Mouse (Mus musculus) CH12.LX (cell line): ENCODE measurements around the gene Sft2d1. TPM values are rescaled to one million over a fixed set of nuclear protein-coding genes. Genes with fewer than 3 reads are reported as not detected.

ENCODE experiments used
- DNase-seq: peaks from one replicate; pipeline ENCODE4 v3.0.0-alpha.2; 2013; ENCODE audit errors: extremely low read depth
- H3K27ac ChIP-seq: 2 replicates; pipeline ENCODE4 v1.5.1; 2012; ENCODE audit warnings: low read depth, mild to moderate bottlenecking, control low read depth, moderate library complexity; ENCODE audit not compliant: insufficient read depth
- H3K27me3 ChIP-seq: replicated peaks from 2 replicates; pipeline ENCODE3; 2012; ENCODE audit warnings: inconsistent platforms
- H3K36me3 ChIP-seq, 2 experiments: replicated peaks in 1 of 2; 2 replicates each; pipeline versions ENCODE3 to v1.6.1; 2012; ENCODE audit warnings: inconsistent platforms in 1 of 2, low read length in 1 of 2, mild to moderate bottlenecking in 1 of 2, mixed read lengths in 1 of 2, moderate library complexity in 1 of 2; ENCODE audit not compliant: control insufficient read depth in 1 of 2, insufficient read depth in 1 of 2
- H3K4me1 ChIP-seq, 2 experiments: 2 replicates each; pipeline ENCODE4 v1.6.1; 2012; ENCODE audit warnings: inconsistent platforms in 1 of 2, moderate library complexity in 1 of 2; ENCODE audit not compliant: insufficient read depth in 2 of 2, control insufficient read depth in 1 of 2
- H3K4me2 ChIP-seq: 2 replicates; pipeline ENCODE4 v1.6.1; 2012; ENCODE audit warnings: low read depth, mild to moderate bottlenecking, control low read depth; ENCODE audit not compliant: poor library complexity, insufficient read depth, severe bottlenecking
- H3K4me3 ChIP-seq, 3 experiments: fragments of 150-350 bp in 1 of 3; sonication (generic) in 1 of 3; replicated peaks in 1 of 3; 2 replicates each; pipeline versions ENCODE3 to v1.5.1; 2011 to 2012; ENCODE audit warnings: low read depth in 2 of 3, low read length in 2 of 3, mild to moderate bottlenecking in 2 of 3, moderate library complexity in 2 of 3, control low read depth in 1 of 3, improper control_type of control experiment in 1 of 3, inconsistent platforms in 1 of 3, mixed read lengths in 1 of 3; ENCODE audit not compliant: poor library complexity in 1 of 3
- H3K79me2 ChIP-seq: replicated peaks from 2 replicates; pipeline ENCODE4 v1.6.1; 2012; ENCODE audit warnings: mild to moderate bottlenecking, moderate library complexity; ENCODE audit not compliant: control insufficient read depth, poor library complexity, insufficient read depth, severe bottlenecking; ENCODE audit errors: extremely low read depth
- H3K9ac ChIP-seq: 2 replicates; pipeline ENCODE4 v1.6.1; 2012; ENCODE audit warnings: low read depth, mild to moderate bottlenecking, control low read depth, moderate library complexity; ENCODE audit not compliant: insufficient read depth
- H3K9me3 ChIP-seq: replicated peaks from 2 replicates; pipeline ENCODE3; 2012; ENCODE audit warnings: low read length, inconsistent platforms, mixed read lengths
- BHLHE40 ChIP-seq: IDR thresholded peaks from 2 replicates; pipeline ENCODE4 v1.6.1; 2011; ENCODE audit warnings: mild to moderate bottlenecking, low read depth, low read length, improper control_type of control experiment
- CHD2 ChIP-seq: IDR thresholded peaks from 2 replicates; pipeline ENCODE4 v1.6.1; 2011; ENCODE audit warnings: low read length, improper control_type of control experiment
- ELF1 ChIP-seq: IDR thresholded peaks from 2 replicates; pipeline ENCODE4 v1.6.1; 2014; ENCODE audit warnings: low read depth, mild to moderate bottlenecking, inconsistent platforms, low read length, improper control_type of control experiment
- EP300 ChIP-seq: IDR thresholded peaks from 2 replicates; pipeline ENCODE4 v1.6.1; 2011; ENCODE audit warnings: low read length, improper control_type of control experiment
- ETS1 ChIP-seq: conservative IDR thresholded peaks from 2 replicates; pipeline ENCODE4 v1.6.1; 2012; ENCODE audit warnings: low read depth, mild to moderate bottlenecking, inconsistent platforms, low read length, improper control_type of control experiment, moderate library complexity
- IRF4 ChIP-seq: IDR thresholded peaks from 2 replicates; pipeline ENCODE4 v1.6.1; 2014; ENCODE audit warnings: low read depth, mild to moderate bottlenecking, inconsistent platforms, low read length, improper control_type of control experiment
- JUND ChIP-seq: conservative IDR thresholded peaks from 2 replicates; pipeline ENCODE4 v1.6.1; 2011; ENCODE audit warnings: low read depth, low read length, improper control_type of control experiment
- MAFK ChIP-seq: IDR thresholded peaks from 2 replicates; pipeline ENCODE4 v1.6.1; 2011; ENCODE audit warnings: low read length, improper control_type of control experiment; ENCODE audit not compliant: insufficient replicate concordance
- MAX ChIP-seq: IDR thresholded peaks from 2 replicates; pipeline ENCODE4 v1.6.1; 2011; ENCODE audit warnings: low read length, improper control_type of control experiment
- MAZ ChIP-seq: IDR thresholded peaks from 2 replicates; pipeline ENCODE4 v1.6.1; 2012; ENCODE audit warnings: low read depth, mild to moderate bottlenecking, inconsistent platforms, low read length, improper control_type of control experiment, moderate library complexity
- NRF1 ChIP-seq: IDR thresholded peaks from 2 replicates; pipeline ENCODE4 v1.6.1; 2014; ENCODE audit warnings: low read depth, mild to moderate bottlenecking, inconsistent platforms, low read length, improper control_type of control experiment, moderate library complexity
- PAX5 ChIP-seq: IDR thresholded peaks from 2 replicates; pipeline ENCODE4 v1.6.1; 2012; ENCODE audit warnings: low read length, inconsistent platforms, mixed read lengths
- RCOR1 ChIP-seq: conservative IDR thresholded peaks from 2 replicates; pipeline ENCODE4 v1.6.1; 2012; ENCODE audit warnings: low read depth, mild to moderate bottlenecking, inconsistent platforms, low read length, improper control_type of control experiment
- SIN3A ChIP-seq: IDR thresholded peaks from 2 replicates; pipeline ENCODE4 v1.6.1; 2012; ENCODE audit warnings: low read length, improper control_type of control experiment, inconsistent platforms
- TBP ChIP-seq: conservative IDR thresholded peaks from 2 replicates; pipeline ENCODE4 v1.6.1; 2011; ENCODE audit warnings: low read depth, low read length, improper control_type of control experiment
- UBTF ChIP-seq: IDR thresholded peaks from 2 replicates; pipeline ENCODE4 v1.6.1; 2012; ENCODE audit warnings: low read depth, mild to moderate bottlenecking, inconsistent platforms, low read length, improper control_type of control experiment, moderate library complexity
- USF2 ChIP-seq: conservative IDR thresholded peaks from 2 replicates; pipeline ENCODE4 v1.6.1; 2011; ENCODE audit warnings: low read depth, low read length, improper control_type of control experiment
- ZKSCAN1 ChIP-seq: IDR thresholded peaks from 2 replicates; pipeline ENCODE4 v1.6.1; 2012; ENCODE audit warnings: low read depth, inconsistent platforms, low read length, improper control_type of control experiment, borderline replicate concordance
- ZMIZ1 ChIP-seq: IDR thresholded peaks from 2 replicates; pipeline ENCODE4 v1.6.1; 2012; ENCODE audit warnings: low read depth, mild to moderate bottlenecking, inconsistent platforms, low read length, improper control_type of control experiment
- ZNF384 ChIP-seq: IDR thresholded peaks from 2 replicates; pipeline ENCODE4 v1.6.1; 2012; ENCODE audit warnings: low read depth, low read length, improper control_type of control experiment, inconsistent platforms
- dilution Hi-C: fragments of 300-500 bp; cut with MboI; formaldehyde crosslinking; loops from 2 replicates; pipeline ENCODE4 v1.14.3; 2020; ENCODE audit warnings: low sequenced_read_pairs; ENCODE audit not compliant: extremely low pct_unique_long_range_greater_than_20kb, extremely low pct_ligation_motif_present
- in situ Hi-C: fragments of 300-500 bp; cut with MboI; formaldehyde crosslinking; loops from 3 replicates; pipeline ENCODE4 v1.14.3; 2019; ENCODE audit warnings: low sequenced_read_pairs, low pct_ligation_motif_present, low pct_unique_long_range_greater_than_20kb, mixed read lengths
- polyA plus RNA-seq: library from polyadenylated mRNA; unstranded; fragments of >175 nt; gene quantifications from 2 replicates; pipeline ENCODE4 v1.2.1, GENCODE M21; 2012; ENCODE audit warnings: low read depth; ENCODE audit not compliant: insufficient read length
- total RNA-seq, 2 experiments: library from RNA; depleted of rRNA; stranded (reverse); fragments of 300-350 nt in 1 of 2; fragments of >200 nt in 1 of 2; gene quantifications; 2 replicates each; pipeline ENCODE4 v1.2.3; 2012 to 2014

The Sft2d1 gene
- total and polyA plus RNA-seq, 3 experiments: 71.7 to 121 (median 75.1) TPM

- no peak overlapping the region for H3K4me2 ChIP-seq
- H3K4me1 ChIP-seq: no peaks in the 10 kb centered on the region
- no peaks in the 10 kb centered on the region for H3K27me3 ChIP-seq
- dilution Hi-C loops (no loop called here), in situ Hi-C loops (no loop called here)
- H3K36me3 ChIP-seq: peaks cover 0 to 19% of the 10 kb centered on the region in 2 experiments
- TF ChIP-seq ZMIZ1 (no peak), MAZ (no peak), IRF4 (no peak), RCOR1 (no peak), USF2 (no peak), MAX (no peak), CHD2 (no peak), TBP (no peak), EP300 (no peak), JUND (no peak), NRF1 (no peak), ELF1 (no peak)
- H3K4me3 ChIP-seq: no peak overlapping the region
- peaks cover 6% of the 10 kb centered on the region for H3K9me3 ChIP-seq
- H3K79me2 ChIP-seq: no peaks in the 10 kb centered on the region
- no peak overlapping the region for H3K27ac ChIP-seq
- H3K9ac ChIP-seq: no peak overlapping the region
- no peak for DNase-seq
Measured at GRCm38 (mm10) chr17:8339666-8340374, 28.9 kb downstream of the Sft2d1 start.

GRCm38 (mm10) chr17:8340407-8341359, 29.8 kb downstream of the Sft2d1 start:
- no peak overlapping the region for H3K27ac ChIP-seq
- dilution Hi-C loops (no loop called here), in situ Hi-C loops (no loop called here)
- H3K27me3 ChIP-seq: no peaks in the 10 kb centered on the region
- no peak overlapping the region for H3K9ac ChIP-seq
- no peaks in the 10 kb centered on the region for H3K4me1 ChIP-seq
- TF ChIP-seq SIN3A: no peak
- TF ChIP-seq BHLHE40: no peak
- TF ChIP-seq MAFK: no peak
- no peak for TF ChIP-seq ETS1
- no peak for TF ChIP-seq IRF4
- no peak for TF ChIP-seq UBTF
- TF ChIP-seq ZNF384: no peak
- no peak for TF ChIP-seq MAX
- no peak for TF ChIP-seq ZKSCAN1
- TF ChIP-seq PAX5: no peak
- TF ChIP-seq CHD2: no peak
- no peak for DNase-seq
- no peaks in the 10 kb centered on the region for H3K79me2 ChIP-seq
- no peak overlapping the region for H3K4me3 ChIP-seq
- no peak overlapping the region for H3K4me2 ChIP-seq
- peaks cover 0 to 19% of the 10 kb centered on the region in 2 experiments for H3K36me3 ChIP-seq
- peaks cover 6% of the 10 kb centered on the region for H3K9me3 ChIP-seq
